In genomic region chr9:110035091-110035490, GRCm38 (mm10) we compare ENCODE assay signal across 21 mouse cellular contexts.
DNase-seq lines count a peak whose midpoint lies in the region; TF ChIP-seq lines count a peak whose summit lies in the region.
"Had no signal": no experiment of that assay in that cellular context is flagged by ENCODE, and none has a peak within 500 bp of the region (broad histone marks: within the 10 kb centered on the region; RNA-seq: fewer than 3 reads in every experiment).

No protein-coding gene starts in this region.

- no peak overlapping the region for H3K9ac ChIP-seq in ES-E14 (ENCODE audit: insufficient read depth, low read depth, low read length, poor library complexity, severe bottlenecking)
- H3K9ac ChIP-seq: embryonic facial prominence, embryonic 13.5 days; embryonic facial prominence, embryonic 15.5 days; forebrain, embryonic 12.5 days had no signal

- DNase-seq in testis, postnatal 14 days (ENCODE audit: low spot score) = peak; percentile 61
- no peak for DNase-seq in testis, postnatal 10 days (ENCODE audit: low spot score)
- DNase-seq in ES-E14 (ENCODE audit: low read depth, low spot score) (no peak), ZHBTc4 (ENCODE audit: low read depth, low spot score) (peak; percentile 78)
- no peak for DNase-seq in adrenal gland, postnatal 25 days
- DNase-seq in spleen, postnatal 10 days (ENCODE audit: low spot score in 2 of 2) = no peak
- DNase-seq: adrenal gland, adult 2 months; adrenal gland, postnatal 10 days; adrenal gland, postnatal 36 days; B cell, adult 2 months; cerebellum, adult 11-12 months; cerebellum, adult 2 months; cerebellum, adult 9-10 months; cerebellum, postnatal 10 days; cerebellum, postnatal 25 days; embryo, embryonic 11 days had no signal

- in situ Hi-C loops in ES-E14 (cut with MboI; ENCODE audit: low sequenced_read_pairs in 2 of 2, unreplicated experiment in 2 of 2) = no loop called here

- H3K9me3 ChIP-seq in ES-E14 (ENCODE audit: control insufficient read depth, insufficient read depth, low read depth, low read length) = no peaks in the 10 kb centered on the region
- H3K9me3 ChIP-seq: embryonic facial prominence, embryonic 13.5 days; embryonic facial prominence, embryonic 15.5 days; forebrain, embryonic 10.5 days; forebrain, embryonic 12.5 days had no signal

- H3K36me3 ChIP-seq in ES-E14 (ENCODE audit: control insufficient read depth, insufficient read depth, low read length, poor library complexity, severe bottlenecking) = peaks cover 21% of the 10 kb centered on the region

- H3K4me1 ChIP-seq in ES-E14 (ENCODE audit: control insufficient read depth in 2 of 2, insufficient read depth in 2 of 2, low read length in 2 of 2, poor library complexity in 1 of 2) = peaks cover 0 to 5% of the 10 kb centered on the region in 2 experiments; a peak in 1 of 4 replicates
- H3K4me1 ChIP-seq: embryonic facial prominence, embryonic 13.5 days; embryonic facial prominence, embryonic 15.5 days; forebrain, embryonic 10.5 days; forebrain, embryonic 12.5 days had no signal

- peak overlapping the region; percentile 13; the same call in 1 of the 2 replicates for H3K27ac ChIP-seq in ES-E14 (ENCODE audit: insufficient read depth, low read depth, low read length, poor library complexity, severe bottlenecking)
- H3K27ac ChIP-seq: embryonic facial prominence, embryonic 13.5 days; embryonic facial prominence, embryonic 15.5 days; forebrain, embryonic 10.5 days; forebrain, embryonic 12.5 days had no signal

- H3K4me3 ChIP-seq in ES-E14 (ENCODE audit: insufficient read depth in 1 of 2, low read depth in 1 of 2, low read length in 2 of 2, poor library complexity in 1 of 2, severe bottlenecking in 1 of 2) = no peak overlapping the region
- H3K4me3 ChIP-seq: embryonic facial prominence, embryonic 13.5 days; embryonic facial prominence, embryonic 15.5 days; erythroblast, embryonic 14.5 days; forebrain, embryonic 10.5 days; forebrain, embryonic 12.5 days had no signal

TF ChIP-seq in ES-E14, 5 proteins besides CTCF, POLR2A, EP300 and RAD21:
- TF ChIP-seq MAFK (IDR thresholded peaks at IDR 0.05; ENCODE audit: insufficient read depth, low read depth, low read length) = no peak
- TF ChIP-seq ZNF384 (IDR thresholded peaks at IDR 0.05; ENCODE audit: low read depth, low read length) = no peak
- no peak for TF ChIP-seq HCFC1 (IDR thresholded peaks at IDR 0.05; ENCODE audit: borderline replicate concordance, insufficient read depth, low read length)
- TF ChIP-seq ZC3H11A (IDR thresholded peaks at IDR 0.05; ENCODE audit: borderline replicate concordance, low read depth, low read length) = no peak
- no peak for TF ChIP-seq CHD2 (IDR thresholded peaks at IDR 0.05; ENCODE audit: low read depth, low read length)

Comparison
In these comparisons a context has a peak if more than half of its experiments do, and no peak if none do; other contexts are left out.
1. DNase-seq: peak in testis, postnatal 14 days (single experiment) and ZHBTc4 (single experiment); none in testis, postnatal 10 days (single experiment), ES-E14 (single experiment), adrenal gland, postnatal 25 days (single experiment) and spleen, postnatal 10 days (0 of 2).